34 mouse cellular contexts compared by ENCODE assay signal in the genomic region with DNA sequence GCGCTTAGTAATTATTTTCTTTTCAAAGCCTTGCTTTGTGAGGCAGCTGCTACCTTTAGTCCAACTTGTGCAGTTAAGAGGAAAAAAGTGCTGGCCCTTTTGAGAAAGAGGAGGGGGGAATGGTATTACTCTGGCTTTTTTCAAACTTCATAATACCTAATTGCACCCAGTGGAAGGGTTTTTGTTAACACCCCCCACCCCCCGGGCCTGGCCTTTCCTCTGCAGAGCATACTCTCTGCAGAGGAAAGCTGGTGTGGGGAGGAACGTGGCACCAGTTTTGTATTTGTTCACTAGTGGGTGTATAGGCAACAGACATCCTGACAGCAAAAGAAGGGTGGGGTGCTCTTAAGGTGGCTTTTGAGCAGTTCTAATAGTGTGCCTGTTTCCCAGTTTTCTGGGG. TPM values are rescaled to one million over a fixed set of nuclear protein-coding genes. Genes with fewer than 3 reads are reported as not detected.
A peak's percentile ranks its signal among the peaks of the same experiment; 100 is the strongest.
DNase-seq lines count a peak whose midpoint lies in the region; ATAC-seq lines count a peak whose summit lies in the region.
"Had no signal": no experiment of that assay in that cellular context is flagged by ENCODE, and none has a peak within 500 bp of the region (broad histone marks: within the 10 kb centered on the region; RNA-seq: fewer than 3 reads in every experiment).

No protein-coding gene starts in this region.

- H3K4me3 ChIP-seq in forebrain, embryonic 15.5 days: no peak overlapping the region
- no peak overlapping the region for H3K4me3 ChIP-seq in limb, embryonic 13.5 days
- H3K4me3 ChIP-seq in hindbrain, embryonic 11.5 days (ENCODE audit: low read depth, low read length): no peak overlapping the region
- H3K4me3 ChIP-seq: embryonic facial prominence, embryonic 13.5 days; heart, embryonic 12.5 days; hindbrain, embryonic 15.5 days; left cerebral cortex, adult 2 months; liver, embryonic 12.5 days; midbrain, embryonic 13.5 days; neural tube, embryonic 13.5 days; stomach, embryonic 15.5 days had no signal

- no peaks in the 10 kb centered on the region for H3K27me3 ChIP-seq in forebrain, embryonic 15.5 days
- no peaks in the 10 kb centered on the region for H3K27me3 ChIP-seq in limb, embryonic 13.5 days
- H3K27me3 ChIP-seq in hindbrain, embryonic 11.5 days (ENCODE audit: control insufficient read depth, insufficient read depth, low read length): no peaks in the 10 kb centered on the region
- H3K27me3 ChIP-seq: embryonic facial prominence, embryonic 13.5 days; heart, embryonic 12.5 days; hindbrain, embryonic 15.5 days; liver, embryonic 12.5 days; midbrain, embryonic 13.5 days; neural tube, embryonic 13.5 days; stomach, embryonic 15.5 days had no signal

- H3K9me3 ChIP-seq in forebrain, embryonic 15.5 days: no peaks in the 10 kb centered on the region
- no peaks in the 10 kb centered on the region for H3K9me3 ChIP-seq in limb, embryonic 13.5 days
- no peaks in the 10 kb centered on the region for H3K9me3 ChIP-seq in hindbrain, embryonic 11.5 days (ENCODE audit: control insufficient read depth, low read length)
- H3K9me3 ChIP-seq: embryonic facial prominence, embryonic 13.5 days; G1E; heart, embryonic 12.5 days; hindbrain, embryonic 15.5 days; liver, embryonic 12.5 days; midbrain, embryonic 13.5 days; neural tube, embryonic 13.5 days; stomach, embryonic 15.5 days had no signal

- DNase-seq in heart, adult 11 months: peak; percentile 80
- no peak for DNase-seq in heart, postnatal 14 days
- DNase-seq in hindbrain, embryonic 11.5 days (ENCODE audit: low spot score): no peak
- no peak for DNase-seq in retina, embryonic 14.5 days (ENCODE audit: low spot score)
- DNase-seq: adrenal gland, postnatal 10 days; cerebellum, adult 11 months; cerebellum, adult 9-10 months; gastrocnemius, postnatal 14 days; heart, adult 18-20 months; kidney, adult 11 months; kidney, postnatal 14 days; liver, postnatal 0 days; lung, postnatal 4 days; retina, postnatal 1 day had no signal

- H3K27ac ChIP-seq in forebrain, embryonic 15.5 days (replicated peaks): peak overlapping the region; percentile 50
- peak overlapping the region; percentile 72 for H3K27ac ChIP-seq in limb, embryonic 13.5 days
- H3K27ac ChIP-seq in hindbrain, embryonic 11.5 days (ENCODE audit: low read depth, low read length): no peak overlapping the region
- H3K27ac ChIP-seq: hindbrain, embryonic 15.5 days; left cerebral cortex, adult 2 months; liver, embryonic 12.5 days; neural tube, embryonic 13.5 days; stomach, embryonic 15.5 days had no signal

- no peak; the same call in 1 of the 2 replicates for ATAC-seq in forebrain, embryonic 15.5 days (replicated peaks)
- ATAC-seq in limb, embryonic 13.5 days (ENCODE audit: low FRiP score, low read depth): no peak
- ATAC-seq in erythroid progenitor cell, adult 5-6 weeks (replicated peaks; ENCODE audit: low FRiP score, poor library complexity, severe bottlenecking): no peak
- ATAC-seq in hindbrain, embryonic 11.5 days (ENCODE audit: low FRiP score): no peak
- ATAC-seq: inflammation-experienced regulatory T-cells, adult 6 months; liver, embryonic 12.5 days; liver, postnatal 0 days; midbrain, embryonic 13.5 days had no signal

- H3K9ac ChIP-seq in forebrain, embryonic 15.5 days (replicated peaks): no peak overlapping the region
- no peak overlapping the region for H3K9ac ChIP-seq in limb, embryonic 13.5 days
- no peak overlapping the region for H3K9ac ChIP-seq in hindbrain, embryonic 11.5 days (ENCODE audit: low read depth, low read length)
- H3K9ac ChIP-seq: embryonic facial prominence, embryonic 13.5 days; heart, embryonic 12.5 days; hindbrain, embryonic 15.5 days; liver, embryonic 12.5 days; liver, postnatal 0 days; midbrain, embryonic 13.5 days; neural tube, embryonic 13.5 days; stomach, embryonic 15.5 days had no signal

- WGBS in forebrain, embryonic 15.5 days: 14% methylated on average over 3 of the region's 3 CpGs
- WGBS in limb, embryonic 13.5 days: 40% methylated on average over 3 of the region's 3 CpGs
- 78% methylated on average over 3 of the region's 3 CpGs for WGBS in hindbrain, embryonic 11.5 days

- no peak overlapping the region for H3K4me2 ChIP-seq in forebrain, embryonic 15.5 days (replicated peaks)
- peak overlapping the region; percentile 37; the same call in 1 of the 2 replicates for H3K4me2 ChIP-seq in limb, embryonic 13.5 days (replicated peaks)
- H3K4me2 ChIP-seq in hindbrain, embryonic 11.5 days (replicated peaks; ENCODE audit: low read depth, low read length): no peak overlapping the region
- H3K4me2 ChIP-seq: embryonic facial prominence, embryonic 13.5 days; heart, embryonic 12.5 days; hindbrain, embryonic 15.5 days; liver, embryonic 12.5 days; midbrain, embryonic 13.5 days; neural tube, embryonic 13.5 days; stomach, embryonic 15.5 days had no signal

- intact Hi-C loops in heart, postnatal 14 days (cut with DNase I): no loop called here

- H3K36me3 ChIP-seq in forebrain, embryonic 15.5 days: no peaks in the 10 kb centered on the region
- no peaks in the 10 kb centered on the region for H3K36me3 ChIP-seq in limb, embryonic 13.5 days
- no peaks in the 10 kb centered on the region for H3K36me3 ChIP-seq in hindbrain, embryonic 11.5 days (ENCODE audit: control insufficient read depth, insufficient read depth, low read length)
- H3K36me3 ChIP-seq: embryonic facial prominence, embryonic 13.5 days; hindbrain, embryonic 15.5 days; neural tube, embryonic 13.5 days had no signal

- H3K4me1 ChIP-seq in forebrain, embryonic 15.5 days: peaks cover 57% of the 10 kb centered on the region
- peaks cover 61% of the 10 kb centered on the region for H3K4me1 ChIP-seq in limb, embryonic 13.5 days
- H3K4me1 ChIP-seq in hindbrain, embryonic 11.5 days (replicated peaks; ENCODE audit: control insufficient read depth, insufficient read depth, low read length): no peaks in the 10 kb centered on the region; the same call in 1 of the 2 replicates
- H3K4me1 ChIP-seq: liver, embryonic 12.5 days had no signal

RNA-seq across cellular contexts. Expression of a gene that starts 28.5 kb away (rescaled TPM):
- total RNA-seq in heart, postnatal 14 days (2021): 10 to 100 TPM; 29.9 to 30.3 TPM
- polyA plus RNA-seq in forebrain, embryonic 15.5 days (2015; fragmentation: Nextera tagmentation; extraction: Ambion mirVana): 32.2 and 35.4 TPM in 2 replicates
- polyA plus RNA-seq in limb, embryonic 13.5 days (2015; fragmentation: Nextera tagmentation; extraction: Ambion mirVana): 16.9 and 17.6 TPM in 2 replicates
- 11.3 and 24.5 TPM in 2 replicates for total RNA-seq in erythroid progenitor cell, adult 5-6 weeks (2015; ENCODE audit: low replicate concordance)
- total RNA-seq in erythroid progenitor cell, adult 5-6 weeks (2017; ENCODE audit: low replicate concordance): 3.8 and 8.0 TPM in 2 replicates
- polyA plus RNA-seq in hindbrain, embryonic 11.5 days (2014; fragmentation: Nextera tagmentation; extraction: Ambion mirVana): 28.1 and 28.6 TPM in 2 replicates

RNA-seq across cellular contexts. Expression of a gene that starts 28.6 kb away (rescaled TPM):
- 10 to 100 TPM; 12.5 to 15.0 TPM for total RNA-seq in heart, postnatal 14 days (2021)
- polyA plus RNA-seq in forebrain, embryonic 15.5 days (2015; fragmentation: Nextera tagmentation; extraction: Ambion mirVana): 95.0 and 102 TPM in 2 replicates
- polyA plus RNA-seq in limb, embryonic 13.5 days (2015; fragmentation: Nextera tagmentation; extraction: Ambion mirVana): 31.8 and 34.6 TPM in 2 replicates
- total RNA-seq in erythroid progenitor cell, adult 5-6 weeks (2015; ENCODE audit: low replicate concordance): 1.1 and 1.3 TPM in 2 replicates
- total RNA-seq in erythroid progenitor cell, adult 5-6 weeks (2017; ENCODE audit: low replicate concordance): 1.0 and 3.0 TPM in 2 replicates
- polyA plus RNA-seq in hindbrain, embryonic 11.5 days (2014; fragmentation: Nextera tagmentation; extraction: Ambion mirVana): 24.5 and 27.0 TPM in 2 replicates

RNA-seq across cellular contexts. Expression of a gene that starts 45.8 kb away (rescaled TPM):
- total RNA-seq in heart, postnatal 14 days (2021): not detected
- 0.78 and 1.0 TPM in 2 replicates for polyA plus RNA-seq in forebrain, embryonic 15.5 days (2015; fragmentation: Nextera tagmentation; extraction: Ambion mirVana)
- polyA plus RNA-seq in limb, embryonic 13.5 days (2015; fragmentation: Nextera tagmentation; extraction: Ambion mirVana): 0.06 TPM in 1 of 2 replicates, not detected in the other
- not detected in 2 replicates for total RNA-seq in erythroid progenitor cell, adult 5-6 weeks (2015; ENCODE audit: low replicate concordance)
- not detected in 2 replicates for total RNA-seq in erythroid progenitor cell, adult 5-6 weeks (2017; ENCODE audit: low replicate concordance)
- 0.95 and 0.99 TPM in 2 replicates for polyA plus RNA-seq in hindbrain, embryonic 11.5 days (2014; fragmentation: Nextera tagmentation; extraction: Ambion mirVana)
- total RNA-seq: adrenal gland, postnatal 10 days; common myeloid progenitor, adult 5-6 weeks; gastrocnemius, postnatal 14 days; heart, adult 18-20 months; hematopoietic stem cell, adult 5-6 weeks; layer of hippocampus, postnatal 10 days; left cerebral cortex, adult 2 months; left cerebral cortex, postnatal 25 days; megakaryocyte-erythroid progenitor cell, adult 5-6 weeks had no signal
- polyA plus RNA-seq: embryonic facial prominence, embryonic 13.5 days; G1E; heart, embryonic 12.5 days; heart, postnatal 0 days; inflammation-experienced regulatory T-cells, adult 6 months; kidney, embryonic 14.5 days; liver, embryonic 12.5 days; liver, postnatal 0 days; stomach, embryonic 15.5 days had no signal
